Mouse (Mus musculus) brain, adult 2 months (tissue): ENCODE measurements at regions not wholly inside any gene's neighbourhood (a gene's known extent, or its start where the extent isn't known, plus 50 kb on each side); places are given as distances from the start of the nearest gene placed in this dataset.

ENCODE experiments used
- DNase-seq: peaks from one replicate; pipeline ENCODE4 v3.0.0; 2011; ENCODE audit warnings: low read depth, low spot score

- no peak for DNase-seq
These were observed 588.6 kb downstream of the Tox3 start for GRCm38 (mm10) chr8:89759531-89759930.

GRCm38 (mm10) chr8:89758695-89759094 is 589.4 kb downstream of the Tox3 start:
- DNase-seq = no peak

GRCm38 (mm10) chr8:89755951-89756350 is 592.2 kb downstream of the Tox3 start:
- peak; percentile 50 for DNase-seq

- no peak for DNase-seq
These were observed 596.9 kb downstream of the Tox3 start for GRCm38 (mm10) chr8:89751201-89751600.

GRCm38 (mm10) chr8:89747726-89748125 is 600.4 kb downstream of the Tox3 start:
- DNase-seq = no peak

GRCm38 (mm10) chr8:89744267-89745028 is 603.7 kb downstream of the Tox3 start:
- DNase-seq = peak; percentile 49

GRCm38 (mm10) chr8:89738657-89739056 is 609.5 kb downstream of the Tox3 start:
- DNase-seq = no peak

GRCm38 (mm10) chr8:89737636-89738035 is 610.5 kb downstream of the Tox3 start:
- no peak for DNase-seq

- DNase-seq = no peak
These were observed 620.9 kb downstream of the Tox3 start for GRCm38 (mm10) chr8:89727252-89727651.

GRCm38 (mm10) chr8:89721684-89722305 is 626.3 kb downstream of the Tox3 start:
- DNase-seq = no peak

GRCm38 (mm10) chr8:89713880-89714279 is 634.3 kb downstream of the Tox3 start:
- DNase-seq = peak; percentile 55

GRCm38 (mm10) chr8:89707341-89707928 is 640.7 kb downstream of the Tox3 start:
- DNase-seq = peak; percentile 46

- no peak for DNase-seq
These were observed 641.7 kb upstream of the Sall1 start for GRCm38 (mm10) chr8:89685696-89686095.

GRCm38 (mm10) chr8:89680937-89681336 is 637.0 kb upstream of the Sall1 start:
- DNase-seq = no peak

GRCm38 (mm10) chr8:89680341-89680740 is 636.4 kb upstream of the Sall1 start:
- DNase-seq = no peak

GRCm38 (mm10) chr8:89679551-89679950 is 635.6 kb upstream of the Sall1 start:
- no peak for DNase-seq

GRCm38 (mm10) chr8:89677266-89677665 is 633.3 kb upstream of the Sall1 start:
- DNase-seq = no peak

GRCm38 (mm10) chr8:89673911-89674310 is 629.9 kb upstream of the Sall1 start:
- no peak for DNase-seq

- no peak for DNase-seq
These were observed 628.7 kb upstream of the Sall1 start for GRCm38 (mm10) chr8:89672631-89673030.

GRCm38 (mm10) chr8:89664911-89665689 is 621.1 kb upstream of the Sall1 start:
- DNase-seq = no peak

GRCm38 (mm10) chr8:89663859-89664258 is 619.9 kb upstream of the Sall1 start:
- no peak for DNase-seq
